In the genomic region with DNA sequence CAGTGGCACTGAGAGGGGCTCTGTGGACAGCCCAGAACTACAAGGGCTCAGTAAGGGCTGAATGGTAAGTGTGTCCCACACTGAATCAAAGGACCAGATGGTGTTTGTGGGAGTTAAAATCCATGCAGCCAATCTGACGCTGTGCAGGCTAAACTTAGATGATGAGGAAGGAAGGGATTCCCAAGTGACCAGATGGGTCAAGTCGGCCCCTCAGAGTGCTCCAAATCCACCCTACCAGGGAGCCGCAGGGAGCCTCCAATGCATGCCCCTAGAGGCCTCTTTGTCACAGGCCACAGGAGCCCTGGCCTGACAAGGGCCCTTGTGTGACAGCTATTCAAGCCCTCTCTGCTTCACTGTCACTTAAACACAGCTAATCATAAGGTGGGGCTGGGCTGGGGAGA, we compare ENCODE assay signal across 10 mouse cellular contexts. TPM values are rescaled to one million over a fixed set of nuclear protein-coding genes. Genes with fewer than 3 reads are reported as not detected.
A peak's percentile ranks its signal among the peaks of the same experiment; 100 is the strongest.
DNase-seq lines count a peak whose midpoint lies in the region; ATAC-seq and TF ChIP-seq lines count a peak whose summit lies in the region.
"Had no signal": no experiment of that assay in that cellular context is flagged by ENCODE, and none has a peak within 500 bp of the region (broad histone marks: within the 10 kb centered on the region; RNA-seq: fewer than 3 reads in every experiment).

No protein-coding gene starts in this region.

- peak; percentile 22 for TF ChIP-seq CTCF in layer of hippocampus, adult 2 months (conservative IDR thresholded peaks at IDR 0.05)

- H3K4me2 ChIP-seq in forebrain, embryonic 15.5 days (replicated peaks) = no peak overlapping the region
- H3K4me2 ChIP-seq in neural tube, embryonic 11.5 days (ENCODE audit: low read depth) = no peak overlapping the region

- peak; percentile 58 for ATAC-seq in forebrain, embryonic 15.5 days (replicated peaks)
- peak; percentile 41; the same call in 1 of the 2 replicates for ATAC-seq in neural tube, embryonic 11.5 days (ENCODE audit: insufficient read depth, low FRiP score, low TSS enrichment)
- ATAC-seq in erythroid progenitor cell, adult 5-6 weeks (replicated peaks; ENCODE audit: low FRiP score, poor library complexity, severe bottlenecking) = no peak
- ATAC-seq: CD4-positive, CD25-positive, alpha-beta regulatory T cell, adult 4 months had no signal

- no peak for DNase-seq in layer of hippocampus, adult 2 months (ENCODE audit: low spot score in 2 of 2)
- no peak for DNase-seq in layer of hippocampus, adult 9-11 months
- peak; percentile 50 to 60 for DNase-seq in cerebellum, postnatal 10 days
- DNase-seq in neural tube, embryonic 11.5 days (ENCODE audit: low spot score) = peak; percentile 33
- DNase-seq in thymus, postnatal 10 days (ENCODE audit: low spot score in 2 of 2) = no peak
- no peak for DNase-seq in spleen, postnatal 36 days (ENCODE audit: low spot score in 2 of 2)

- no peak overlapping the region for H3K9ac ChIP-seq in forebrain, embryonic 15.5 days (replicated peaks)
- no peak overlapping the region for H3K9ac ChIP-seq in neural tube, embryonic 11.5 days (ENCODE audit: low read length)

- peaks cover 30% of the 10 kb centered on the region for H3K4me1 ChIP-seq in forebrain, embryonic 15.5 days
- H3K4me1 ChIP-seq in neural tube, embryonic 11.5 days (ENCODE audit: control insufficient read depth, insufficient read depth, low read length) = peaks cover 18% of the 10 kb centered on the region

- peaks cover 13% of the 10 kb centered on the region for H3K36me3 ChIP-seq in forebrain, embryonic 15.5 days
- no peaks in the 10 kb centered on the region for H3K36me3 ChIP-seq in neural tube, embryonic 11.5 days (ENCODE audit: control insufficient read depth, insufficient read depth, low read length)

- H3K4me3 ChIP-seq in layer of hippocampus, adult 2 months = no peak overlapping the region
- H3K4me3 ChIP-seq in forebrain, embryonic 15.5 days = no peak overlapping the region
- no peak overlapping the region for H3K4me3 ChIP-seq in neural tube, embryonic 11.5 days (ENCODE audit: low read depth, low read length)

- 0 out of 2 replicates have a peak overlapping the region, but pooled peaks have one; percentile 29 for H3K27ac ChIP-seq in layer of hippocampus, adult 2 months
- peak overlapping the region; percentile 76 for H3K27ac ChIP-seq in forebrain, embryonic 15.5 days (replicated peaks)
- H3K27ac ChIP-seq in neural tube, embryonic 11.5 days (ENCODE audit: low read depth, low read length) = no peak overlapping the region

- WGBS in forebrain, embryonic 15.5 days = 3% methylated on average over 3 of the region's 3 CpGs
- WGBS in neural tube, embryonic 11.5 days = 8% methylated on average over 3 of the region's 3 CpGs

- H3K9me3 ChIP-seq in forebrain, embryonic 15.5 days = no peaks in the 10 kb centered on the region
- H3K9me3 ChIP-seq in neural tube, embryonic 11.5 days (ENCODE audit: control insufficient read depth, low read length) = no peaks in the 10 kb centered on the region

- H3K27me3 ChIP-seq in forebrain, embryonic 15.5 days = no peaks in the 10 kb centered on the region
- H3K27me3 ChIP-seq in neural tube, embryonic 11.5 days (ENCODE audit: control insufficient read depth, insufficient read depth, low read length) = no peaks in the 10 kb centered on the region

RNA-seq across cellular contexts. Expression of gene Scrn1, which starts 27.5 kb away (rescaled TPM):
- total RNA-seq in layer of hippocampus, adult 2 months (2021) = 10 to 100 TPM; 98.2 to 98.3 TPM
- 135 TPM in 2 replicates for polyA plus RNA-seq in forebrain, embryonic 15.5 days (2015; fragmentation: Nextera tagmentation; extraction: Ambion mirVana)
- polyA plus RNA-seq in neural tube, embryonic 11.5 days (2014; fragmentation: Nextera tagmentation; extraction: Ambion mirVana) = 59.2 and 66.7 TPM in 2 replicates
- total RNA-seq in erythroid progenitor cell, adult 5-6 weeks (2015; ENCODE audit: low replicate concordance) = not detected in 2 replicates
- total RNA-seq in erythroid progenitor cell, adult 5-6 weeks (2017; ENCODE audit: low replicate concordance) = not detected in 2 replicates
- total RNA-seq: megakaryocyte-erythroid progenitor cell, adult 5-6 weeks had no signal

RNA-seq across cellular contexts. Expression of gene Plekha8, which starts 56.1 kb away (rescaled TPM):
- total RNA-seq in layer of hippocampus, adult 2 months (2021) = 10 to 100 TPM; 10.8 to 13.4 TPM
- polyA plus RNA-seq in forebrain, embryonic 15.5 days (2015; fragmentation: Nextera tagmentation; extraction: Ambion mirVana) = 9.6 and 10.2 TPM in 2 replicates
- 21.4 and 22.0 TPM in 2 replicates for polyA plus RNA-seq in neural tube, embryonic 11.5 days (2014; fragmentation: Nextera tagmentation; extraction: Ambion mirVana)
- total RNA-seq in erythroid progenitor cell, adult 5-6 weeks (2015; ENCODE audit: low replicate concordance) = 1.4 and 1.7 TPM in 2 replicates
- 0.90 and 1.1 TPM in 2 replicates for total RNA-seq in erythroid progenitor cell, adult 5-6 weeks (2017; ENCODE audit: low replicate concordance)

RNA-seq across cellular contexts. Expression of gene Fkbp14, which starts 58.3 kb away (rescaled TPM):
- 10 to 100 TPM; 13.1 to 14.6 TPM for total RNA-seq in layer of hippocampus, adult 2 months (2021)
- 6.6 and 7.4 TPM in 2 replicates for polyA plus RNA-seq in forebrain, embryonic 15.5 days (2015; fragmentation: Nextera tagmentation; extraction: Ambion mirVana)
- polyA plus RNA-seq in neural tube, embryonic 11.5 days (2014; fragmentation: Nextera tagmentation; extraction: Ambion mirVana) = 20.7 and 21.5 TPM in 2 replicates
- not detected in 2 replicates for total RNA-seq in erythroid progenitor cell, adult 5-6 weeks (2015; ENCODE audit: low replicate concordance)
- total RNA-seq in erythroid progenitor cell, adult 5-6 weeks (2017; ENCODE audit: low replicate concordance) = 0.64 and 3.4 TPM in 2 replicates
- polyA plus RNA-seq: CD4-positive, CD25-positive, alpha-beta regulatory T cell, adult 4 months had no signal

Comparison
In these comparisons a context has a peak if more than half of its experiments do, and no peak if none do; other contexts are left out.
1. DNase-seq: peak in cerebellum, postnatal 10 days (2 of 2) and neural tube, embryonic 11.5 days (single experiment); none in layer of hippocampus, adult 2 months (0 of 2), layer of hippocampus, adult 9-11 months (single experiment), thymus, postnatal 10 days (0 of 2) and spleen, postnatal 36 days (0 of 2).
2. RNA of gene Scrn1, which starts 27.5 kb away (total RNA-seq): 98.2 to 98.3 TPM in layer of hippocampus, adult 2 months; not detected in erythroid progenitor cell, adult 5-6 weeks; every median in the first group is over 10 times any median in the second.
3. RNA of gene Plekha8, which starts 56.1 kb away (total RNA-seq): 10.8 to 13.4 TPM in layer of hippocampus, adult 2 months; 0.90 to 1.7 TPM in erythroid progenitor cell, adult 5-6 weeks; every median in the first group is over 4 times any median in the second.